Mouse (Mus musculus): ENCODE data around the gene Gm11361.

- TF ChIP-seq POLR2A (IDR thresholded peaks at IDR 0.05; ENCODE audit: extremely low read depth, insufficient read depth, low read length), result no peak
- no peak for TF ChIP-seq CTCF (IDR thresholded peaks at IDR 0.05; ENCODE audit: extremely low read depth, insufficient read depth, low read length)
Measured at GRCm38 (mm10) chr13:28287368-28287767, 30.0 kb downstream of the Gm11361 start.

Measured in cortical plate, adult 2 months (tissue).